Mouse (Mus musculus): ENCODE results near the gene Zfp740.
"Not testable (repeated sequence)": the region's sequence is repeated elsewhere in the genome, so short reads cannot be mapped to it uniquely, and the experiment has no call there.

GRCm38 (mm10) chr15:102225619-102226018 is 22.6 kb downstream of the Zfp740 start:
- not testable (repeated sequence) for TF ChIP-seq CTCF (IDR thresholded peaks at IDR 0.05; ENCODE audit: low read depth, low read length); POLR2A (IDR thresholded peaks at IDR 0.05; ENCODE audit: borderline replicate concordance, low read depth, low read length)
